Mouse (Mus musculus): Measurements from ENCODE around the gene Tsc22d1. TPM values are rescaled to one million over a fixed set of nuclear protein-coding genes. Genes with fewer than 3 reads are reported as not detected.

The Tsc22d1 gene
- polyA plus RNA-seq (2015; fragmentation: Nextera tagmentation; extraction: Ambion mirVana), result 674 and 689 TPM in 2 replicates

DNA sequence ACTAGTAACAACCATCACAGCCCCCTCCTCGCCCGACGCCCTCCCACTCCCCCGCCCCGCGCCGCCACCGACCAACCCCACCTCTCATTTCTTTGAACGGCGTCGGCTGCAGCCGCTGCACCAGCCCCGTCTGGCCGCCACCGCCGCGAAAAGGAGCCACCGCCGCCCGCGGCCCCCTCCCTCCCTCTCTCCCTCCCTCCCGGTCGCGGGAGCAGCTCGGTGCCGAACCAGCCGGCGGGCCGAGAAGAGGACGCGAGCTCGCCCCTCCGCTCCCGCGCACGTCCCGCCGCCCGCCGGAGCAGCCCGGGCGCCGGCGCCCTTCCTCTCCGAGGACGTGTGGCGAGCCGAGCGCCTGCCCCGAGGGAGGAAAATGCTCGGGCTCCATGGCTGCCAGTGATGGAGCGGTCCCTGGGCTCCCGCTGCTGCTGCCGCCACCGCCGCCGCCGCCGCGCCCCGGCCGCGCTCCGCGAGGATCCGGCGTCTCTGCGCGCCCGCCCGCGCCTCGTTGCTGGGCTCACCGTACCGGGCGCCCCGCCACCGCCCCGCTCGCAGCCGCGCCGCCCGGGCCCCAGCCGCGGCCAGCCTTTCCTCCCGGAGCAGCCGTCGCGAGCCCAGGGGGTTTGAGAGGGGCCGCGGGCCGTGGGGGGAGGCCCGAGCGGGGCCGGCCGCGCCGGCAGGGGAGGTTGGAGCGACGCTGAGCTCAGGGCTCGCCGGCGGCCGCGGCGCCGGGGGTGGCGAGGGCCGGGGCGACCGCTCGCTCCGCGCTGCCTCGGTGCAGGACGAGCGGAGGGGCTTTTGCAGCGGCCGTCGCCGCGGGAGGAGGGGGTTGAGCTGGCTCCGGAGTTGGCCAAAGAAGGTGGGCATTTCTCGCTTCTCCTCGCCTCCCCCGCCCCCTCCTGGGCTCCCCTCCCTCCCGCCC is at the start of gene Tsc22d1:
Gene Tsc22d1, plus strand, starts transcription at position 100 of the 919 bp plus-strand sequence.
- peak within 1 kb of the TSS; percentile 100 for H3K27ac ChIP-seq
- under 1% methylated on average over 67 of the region's 128 CpGs for WGBS
- H3K4me1 ChIP-seq (replicated peaks), result peaks cover 35% of the 10 kb centered on the region
- peak within 1 kb of the TSS; percentile 97 for H3K4me3 ChIP-seq
- H3K27me3 ChIP-seq, result no peaks in the 10 kb centered on the region
- peak; percentile 16 for ATAC-seq (ENCODE audit: low FRiP score)
- H3K4me2 ChIP-seq, result peak within 1 kb of the TSS; percentile 96
- peaks cover 23% of the 10 kb centered on the region for H3K36me3 ChIP-seq
- peak within 1 kb of the TSS; percentile 100 for H3K9ac ChIP-seq
- no peaks in the 10 kb centered on the region for H3K9me3 ChIP-seq

- Histone ChIP-seq H3K4me2 (no peak overlapping the region), H3K9me3 (no peaks in the 10 kb centered on the region), H3K4me3 (no peak overlapping the region), H3K4me1 (replicated peaks) (peaks cover 3% of the 10 kb centered on the region; the same call in 1 of the 2 replicates), H3K27ac (no peak overlapping the region), H3K27me3 (no peaks in the 10 kb centered on the region), H3K9ac (no peak overlapping the region), H3K36me3 (no peaks in the 10 kb centered on the region)
- ATAC-seq (ENCODE audit: low FRiP score), result no peak
- WGBS, result 94% methylated on average over 6 of the region's 6 CpGs
Measured at GRCm38 (mm10) chr14:76373638-76374037, 41.1 kb upstream of the Tsc22d1 start.

- ATAC-seq (ENCODE audit: low FRiP score), result no peak
- no peaks in the 10 kb centered on the region for H3K36me3 ChIP-seq
- 89% methylated on average over 6 of the region's 6 CpGs for WGBS
- no peak overlapping the region for H3K4me2 ChIP-seq
- peaks cover 3% of the 10 kb centered on the region; the same call in 1 of the 2 replicates for H3K4me1 ChIP-seq (replicated peaks)
- no peak overlapping the region for H3K9ac ChIP-seq
- no peaks in the 10 kb centered on the region for H3K9me3 ChIP-seq
- H3K4me3 ChIP-seq, result no peak overlapping the region
- no peaks in the 10 kb centered on the region for H3K27me3 ChIP-seq
- no peak overlapping the region for H3K27ac ChIP-seq
Measured at GRCm38 (mm10) chr14:76374601-76375000, 40.2 kb upstream of the Tsc22d1 start.

GRCm38 (mm10) chr14:76376561-76376960 is 38.2 kb upstream of the Tsc22d1 start:
- no peaks in the 10 kb centered on the region for H3K36me3 ChIP-seq
- no peak overlapping the region for H3K27ac ChIP-seq
- H3K9ac ChIP-seq, result no peak overlapping the region
- no peaks in the 10 kb centered on the region for H3K9me3 ChIP-seq
- no peak overlapping the region for H3K4me3 ChIP-seq
- H3K27me3 ChIP-seq, result no peaks in the 10 kb centered on the region
- peaks cover 3% of the 10 kb centered on the region; the same call in 1 of the 2 replicates for H3K4me1 ChIP-seq (replicated peaks)
- H3K4me2 ChIP-seq, result no peak overlapping the region
- WGBS, result 81% methylated on average over 5 of the region's 5 CpGs
- no peak for ATAC-seq (ENCODE audit: low FRiP score)

- Histone ChIP-seq H3K9me3 (no peaks in the 10 kb centered on the region), H3K36me3 (no peaks in the 10 kb centered on the region), H3K4me2 (no peak overlapping the region), H3K4me3 (no peak overlapping the region), H3K9ac (no peak overlapping the region), H3K27me3 (no peaks in the 10 kb centered on the region), H3K27ac (no peak overlapping the region), H3K4me1 (replicated peaks) (0 out of 2 replicates have a peak, but pooled peaks cover 3% of the 10 kb centered on the region)
- 95% methylated on average over 3 of the region's 3 CpGs for whole genome bisulfite sequencing
- ATAC-seq (ENCODE audit: low FRiP score), result no peak
Measured at GRCm38 (mm10) chr14:76379411-76379810, 35.4 kb upstream of the Tsc22d1 start.

DNA sequence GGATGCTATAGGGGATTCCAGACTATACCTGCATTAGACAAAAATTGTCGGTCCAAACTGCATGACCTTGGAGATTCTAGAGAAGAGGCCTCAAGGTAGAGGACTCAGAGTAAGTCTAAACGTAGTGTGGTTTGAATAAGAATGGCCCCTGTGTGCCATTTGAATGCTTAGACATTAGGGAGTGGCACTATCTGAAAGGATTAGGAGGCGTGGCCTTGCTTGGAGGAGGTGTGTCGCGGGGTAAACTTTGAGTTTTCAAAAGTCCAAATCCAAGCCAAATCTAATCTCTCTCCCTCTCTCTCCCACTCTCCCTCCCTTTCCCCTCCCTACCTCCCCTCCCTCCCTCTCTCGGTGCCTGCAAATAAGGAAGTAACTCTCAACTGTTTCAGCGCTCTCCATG is 26.7 kb upstream of the Tsc22d1 start:
- H3K9me3 ChIP-seq, result no peaks in the 10 kb centered on the region
- H3K27ac ChIP-seq, result no peak overlapping the region
- H3K27me3 ChIP-seq, result no peaks in the 10 kb centered on the region
- no peaks in the 10 kb centered on the region for H3K4me1 ChIP-seq (replicated peaks)
- 81% methylated on average over 7 of the region's 7 CpGs for WGBS
- H3K4me2 ChIP-seq, result no peak overlapping the region
- H3K4me3 ChIP-seq, result no peak overlapping the region
- no peak for ATAC-seq (ENCODE audit: low FRiP score)
- H3K36me3 ChIP-seq, result no peaks in the 10 kb centered on the region
- no peak overlapping the region for H3K9ac ChIP-seq

DNA sequence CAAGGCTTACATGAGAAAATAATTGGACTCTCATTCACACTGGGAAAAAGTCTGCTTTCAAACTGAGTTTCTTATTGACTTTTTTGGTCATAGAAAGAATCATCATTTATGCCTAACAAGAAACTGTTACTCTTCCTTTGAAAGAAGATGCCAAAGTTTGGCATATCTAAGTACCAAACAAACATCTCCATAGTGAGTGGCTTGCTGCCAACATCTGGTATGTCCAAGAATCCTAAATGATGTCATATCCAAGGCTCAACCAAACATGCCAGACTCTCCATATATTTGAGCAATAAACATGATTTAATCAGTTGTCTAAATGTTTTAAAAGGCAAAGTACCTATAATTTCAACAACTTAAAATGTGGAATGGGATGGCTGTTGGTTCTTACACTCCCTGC is 16.5 kb upstream of the Tsc22d1 start:
- Histone ChIP-seq H3K9ac (no peak overlapping the region), H3K9me3 (no peaks in the 10 kb centered on the region), H3K27ac (no peak overlapping the region), H3K4me1 (replicated peaks) (no peaks in the 10 kb centered on the region), H3K4me2 (no peak overlapping the region), H3K4me3 (no peak overlapping the region), H3K36me3 (no peaks in the 10 kb centered on the region), H3K27me3 (no peaks in the 10 kb centered on the region)
- no peak for ATAC-seq (ENCODE audit: low FRiP score)

DNA sequence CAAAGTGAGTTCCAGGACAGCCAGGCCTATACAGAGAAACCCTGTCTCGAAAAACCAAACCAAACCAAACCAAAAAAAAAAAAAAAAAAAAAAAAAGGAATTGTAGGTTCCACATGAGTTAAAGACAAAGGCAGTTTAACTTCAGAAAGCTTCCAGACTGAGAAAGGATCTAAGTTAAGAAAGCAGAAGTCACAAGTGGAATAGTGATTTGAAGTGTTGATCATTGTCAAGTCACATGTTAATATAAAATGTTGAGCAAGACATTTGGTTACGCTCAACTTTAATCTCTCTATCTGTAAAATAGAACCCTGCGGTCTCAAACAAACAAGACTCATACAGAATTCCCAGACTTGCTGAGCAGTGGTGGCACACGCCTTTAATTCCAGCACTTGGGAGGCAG is 12.2 kb upstream of the Tsc22d1 start:
- Histone ChIP-seq H3K9me3 (no peaks in the 10 kb centered on the region), H3K9ac (no peak overlapping the region), H3K27me3 (no peaks in the 10 kb centered on the region), H3K36me3 (no peaks in the 10 kb centered on the region), H3K4me3 (no peak overlapping the region), H3K4me2 (no peak overlapping the region), H3K4me1 (replicated peaks) (no peaks in the 10 kb centered on the region), H3K27ac (no peak overlapping the region)
- ATAC-seq (ENCODE audit: low FRiP score), result no peak
- WGBS, result 86% methylated on average over 4 of the region's 4 CpGs

DNA sequence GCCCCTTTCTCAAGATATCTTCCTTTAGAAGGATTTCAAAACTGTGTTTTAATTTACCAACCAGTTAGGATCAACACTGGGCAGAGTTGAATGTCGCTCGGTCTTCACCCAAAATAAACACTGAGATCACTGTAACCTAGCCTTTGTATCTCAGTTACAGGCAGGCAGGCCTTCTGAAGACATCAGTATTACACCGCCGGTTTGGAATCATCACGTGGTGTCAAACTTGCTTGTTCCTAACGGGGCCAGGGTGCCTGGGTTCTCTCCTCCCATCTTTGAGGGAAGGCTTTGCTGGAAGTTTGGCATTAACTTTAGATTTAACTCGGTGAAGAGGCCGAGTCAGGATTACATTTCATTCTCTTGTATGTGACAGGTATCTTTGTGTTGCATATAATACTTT is 5.7 kb upstream of the Tsc22d1 start:
- Histone ChIP-seq H3K9me3 (no peaks in the 10 kb centered on the region), H3K36me3 (no peaks in the 10 kb centered on the region), H3K4me2 (no peak overlapping the region), H3K27me3 (no peaks in the 10 kb centered on the region), H3K4me1 (replicated peaks) (no peaks in the 10 kb centered on the region; the same call in 1 of the 2 replicates), H3K9ac (no peak overlapping the region), H3K27ac (no peak overlapping the region), H3K4me3 (no peak overlapping the region)
- WGBS, result 77% methylated on average over 8 of the region's 8 CpGs
- ATAC-seq (ENCODE audit: low FRiP score), result no peak

GRCm38 (mm10) chr14:76413773-76414121 is 1.0 kb upstream of the Tsc22d1 start:
- Histone ChIP-seq H3K4me2 (peak overlapping the region; percentile 96), H3K36me3 (peaks cover 21% of the 10 kb centered on the region), H3K4me3 (peak overlapping the region; percentile 97), H3K9ac (peak overlapping the region; percentile 100), H3K27ac (peak overlapping the region; percentile 100), H3K9me3 (no peaks in the 10 kb centered on the region), H3K27me3 (no peaks in the 10 kb centered on the region), H3K4me1 (replicated peaks) (peaks cover 25% of the 10 kb centered on the region)
- 1% methylated on average over 10 of the region's 10 CpGs for WGBS
- no peak; the same call in 1 of the 2 replicates for ATAC-seq (ENCODE audit: low FRiP score)

DNA sequence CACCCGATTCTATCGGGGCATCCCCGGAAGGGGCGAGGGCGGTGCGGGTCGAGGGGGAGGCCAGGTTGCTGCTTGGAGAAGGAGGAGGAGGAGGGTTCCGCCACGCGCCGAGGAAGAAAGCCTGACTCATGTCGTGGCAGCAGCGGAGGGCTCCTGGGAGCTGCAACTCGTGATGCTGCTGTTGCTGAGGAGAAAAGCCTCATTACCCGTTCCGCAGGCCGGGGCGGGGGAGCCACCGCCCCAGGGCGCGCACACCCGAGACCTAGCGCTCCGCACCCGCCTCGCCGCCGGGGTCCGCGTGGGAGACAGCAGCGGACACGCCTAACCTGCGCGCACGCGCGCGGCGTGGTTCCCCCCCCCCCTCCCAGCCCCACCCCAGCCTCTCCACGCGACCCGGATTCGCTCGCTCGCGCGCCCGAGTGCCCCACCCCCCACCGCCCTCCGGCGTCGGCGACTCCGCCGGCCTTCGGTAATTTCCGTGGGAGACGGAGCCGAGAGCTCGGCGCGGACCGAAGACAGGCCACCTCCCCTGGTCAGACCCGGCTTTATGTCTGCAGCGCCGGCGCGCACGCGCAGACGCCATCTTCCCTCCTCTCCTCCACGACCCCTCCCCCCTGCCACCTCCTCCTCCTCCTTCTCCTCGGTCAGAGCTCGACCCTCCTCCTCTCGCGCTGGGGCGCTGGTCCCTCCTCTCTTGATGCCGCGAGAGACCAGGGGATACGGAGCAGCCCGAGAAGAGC is 469 bp upstream of the Tsc22d1 start:
- peaks cover 30% of the 10 kb centered on the region for H3K4me1 ChIP-seq (replicated peaks)
- no peaks in the 10 kb centered on the region for H3K27me3 ChIP-seq
- peaks cover 23% of the 10 kb centered on the region for H3K36me3 ChIP-seq
- no peaks in the 10 kb centered on the region for H3K9me3 ChIP-seq
- under 1% methylated on average over 37 of the region's 81 CpGs for WGBS
- peak overlapping the region; percentile 97 for H3K4me3 ChIP-seq
- ATAC-seq (ENCODE audit: low FRiP score), result peak; percentile 95
- H3K9ac ChIP-seq, result peak overlapping the region; percentile 100
- peak overlapping the region; percentile 96 for H3K4me2 ChIP-seq
- H3K27ac ChIP-seq, result peak overlapping the region; percentile 100

GRCm38 (mm10) chr14:76415781-76416301 is 1.1 kb downstream of the Tsc22d1 start:
- H3K9me3 ChIP-seq, result no peaks in the 10 kb centered on the region
- H3K27me3 ChIP-seq, result no peaks in the 10 kb centered on the region
- H3K27ac ChIP-seq, result peak overlapping the region; percentile 100
- H3K4me2 ChIP-seq, result peak overlapping the region; percentile 96
- peak; percentile 9; the same call in 1 of the 2 replicates for ATAC-seq (ENCODE audit: low FRiP score)
- peak overlapping the region; percentile 97 for H3K4me3 ChIP-seq
- WGBS, result 0% methylated on average over 32 of the region's 38 CpGs
- peak overlapping the region; percentile 100 for H3K9ac ChIP-seq
- peaks cover 39% of the 10 kb centered on the region for H3K4me1 ChIP-seq (replicated peaks)
- H3K36me3 ChIP-seq, result peaks cover 23% of the 10 kb centered on the region
